Mouse (Mus musculus): ENCODE data around the gene Gm7980.
"Not testable (repeated sequence)": the region's sequence is repeated elsewhere in the genome, so short reads cannot be mapped to it uniquely, and the experiment has no call there.

Gene Gm7980

DNA sequence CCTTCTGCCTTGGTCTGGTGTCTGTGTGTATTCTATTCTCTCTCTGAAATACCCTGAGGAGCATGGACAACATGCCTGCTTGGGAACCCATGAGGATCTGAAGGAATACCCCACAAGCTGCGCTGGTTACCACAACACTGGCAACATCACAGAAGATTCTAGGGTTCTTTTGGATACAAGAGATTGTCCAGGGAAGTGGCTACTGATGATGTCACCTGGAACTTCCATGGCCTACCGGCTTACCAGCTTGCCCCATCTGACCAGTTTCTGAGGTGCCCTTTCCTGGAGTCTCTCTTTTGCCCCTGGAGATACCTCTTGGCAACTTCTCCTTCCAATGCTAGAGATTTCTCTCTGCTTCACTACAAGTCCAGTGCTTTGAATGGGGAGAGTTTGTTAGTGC lies at the start of gene Gm7980:
Gene Gm7980, minus strand, starts transcription at position 101 of the 400 bp plus-strand sequence.
- DNase-seq (ENCODE audit: low read depth, low spot score), result not testable (repeated sequence)

GRCm38 (mm10) chr14:41943695-41944094 lies 36.6 kb upstream of the Gm7980 start, which contains the start of gene 1700024B05Rik:
Gene 1700024B05Rik (plus strand): TSS chr14:41943995.
- DNase-seq (ENCODE audit: low read depth, low spot score), result not testable (repeated sequence)

DNA sequence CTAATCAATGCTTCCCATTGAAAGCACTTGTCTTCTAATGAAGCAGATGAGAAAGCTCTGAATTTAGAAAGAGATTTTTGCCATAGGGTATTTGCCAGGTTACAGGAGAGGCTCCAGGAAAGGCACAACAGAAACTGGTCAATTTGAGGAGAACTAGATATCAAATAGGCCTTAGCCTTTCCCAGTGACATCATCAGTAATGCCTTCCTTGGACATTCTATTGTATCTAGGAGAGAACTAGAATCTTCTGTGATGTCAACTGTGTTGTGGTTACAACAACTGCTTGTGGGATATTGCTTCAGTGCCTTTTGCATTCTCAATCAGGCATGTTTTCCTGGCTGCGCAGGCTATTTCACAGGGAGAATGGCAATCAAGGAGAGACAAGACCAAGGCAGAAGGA lies 17.6 kb upstream of the Gm7980 start, which contains the start of gene 1700049E17Rik1:
Gene 1700049E17Rik1, plus strand, starts transcription at position 301 of the 400 bp plus-strand sequence.
- DNase-seq (ENCODE audit: low read depth, low spot score), result not testable (repeated sequence)
